Mouse (Mus musculus) ES-E14 (cell line): ENCODE measurements around the gene Gm10300. TPM values are rescaled to one million over a fixed set of nuclear protein-coding genes. Genes with fewer than 3 reads are reported as not detected.

Experiments
- DNase-seq: peaks from one replicate; pipeline ENCODE4 v3.0.0-alpha.2; 2013; ENCODE audit warnings: low read depth, low spot score
- H3K27ac ChIP-seq: 2 replicates; pipeline ENCODE4 v1.5.1; 2012; ENCODE audit warnings: low read depth, mild to moderate bottlenecking, low read length, moderate library complexity, mixed read lengths; ENCODE audit not compliant: poor library complexity, insufficient read depth, severe bottlenecking
- H3K36me3 ChIP-seq: 2 replicates; pipeline ENCODE4 v1.6.1; 2012; ENCODE audit warnings: mild to moderate bottlenecking, low read length, moderate library complexity, mixed read lengths; ENCODE audit not compliant: control insufficient read depth, poor library complexity, insufficient read depth, severe bottlenecking
- H3K4me1 ChIP-seq, 2 experiments: fragments of 150-350 bp in 1 of 2; sonication (generic) in 1 of 2; 2 replicates each; pipeline ENCODE4 v1.6.1; 2012; ENCODE audit warnings: low read length in 2 of 2, mild to moderate bottlenecking in 1 of 2, mixed read lengths in 1 of 2; ENCODE audit not compliant: control insufficient read depth in 2 of 2, insufficient read depth in 2 of 2, poor library complexity in 1 of 2
- H3K4me3 ChIP-seq, 2 experiments: fragments of 150-350 bp in 1 of 2; sonication (generic) in 1 of 2; 2 replicates each; pipeline ENCODE4 v1.5.1; 2012; ENCODE audit warnings: low read length in 2 of 2, low read depth in 1 of 2, mild to moderate bottlenecking in 1 of 2, mixed read lengths in 1 of 2; ENCODE audit not compliant: insufficient read depth in 1 of 2, poor library complexity in 1 of 2, severe bottlenecking in 1 of 2
- H3K9ac ChIP-seq: 2 replicates; pipeline ENCODE4 v1.6.1; 2012; ENCODE audit warnings: low read depth, mild to moderate bottlenecking, low read length, mixed read lengths; ENCODE audit not compliant: poor library complexity, insufficient read depth, severe bottlenecking
- H3K9me3 ChIP-seq: fragments of 150-350 bp; sonication (generic); 2 replicates; pipeline ENCODE4 v1.6.1; 2012; ENCODE audit warnings: low read depth, mild to moderate bottlenecking, low read length; ENCODE audit not compliant: control insufficient read depth, insufficient read depth
- CHD2 ChIP-seq: IDR thresholded peaks from 2 replicates; pipeline ENCODE4 v1.6.1; 2014; ENCODE audit warnings: mild to moderate bottlenecking, low read depth, low read length, inconsistent platforms
- HCFC1 ChIP-seq: IDR thresholded peaks from 2 replicates; pipeline ENCODE4 v1.6.1; 2012; ENCODE audit warnings: low read length, inconsistent platforms, borderline replicate concordance; ENCODE audit not compliant: insufficient read depth
- MAFK ChIP-seq: IDR thresholded peaks from 2 replicates; pipeline ENCODE4 v1.6.1; 2014; ENCODE audit warnings: mild to moderate bottlenecking, low read depth, low read length, inconsistent platforms; ENCODE audit not compliant: insufficient read depth
- ZC3H11A ChIP-seq: IDR thresholded peaks from 2 replicates; pipeline ENCODE4 v1.6.1; 2012; ENCODE audit warnings: low read depth, mild to moderate bottlenecking, inconsistent platforms, low read length, borderline replicate concordance
- ZNF384 ChIP-seq: IDR thresholded peaks from 2 replicates; pipeline ENCODE4 v1.6.1; 2012; ENCODE audit warnings: low read depth, low read length, inconsistent platforms
- in situ Hi-C, 2 experiments: fragments of 600-800 bp; cut with MboI; formaldehyde crosslinking; loops; one replicate each; pipeline ENCODE4 v1.15.1; 2025; ENCODE audit warnings: low sequenced_read_pairs in 2 of 2, inconsistent platforms in 1 of 2; ENCODE audit not compliant: unreplicated experiment in 2 of 2
- total RNA-seq: library from RNA; depleted of rRNA; stranded (reverse); fragments of 300-350 nt; gene quantifications from 2 replicates; pipeline ENCODE4 v1.2.3, GENCODE M21; 2012

Gene Gm10300
- total RNA-seq, 1 experiment, result not detected

DNA sequence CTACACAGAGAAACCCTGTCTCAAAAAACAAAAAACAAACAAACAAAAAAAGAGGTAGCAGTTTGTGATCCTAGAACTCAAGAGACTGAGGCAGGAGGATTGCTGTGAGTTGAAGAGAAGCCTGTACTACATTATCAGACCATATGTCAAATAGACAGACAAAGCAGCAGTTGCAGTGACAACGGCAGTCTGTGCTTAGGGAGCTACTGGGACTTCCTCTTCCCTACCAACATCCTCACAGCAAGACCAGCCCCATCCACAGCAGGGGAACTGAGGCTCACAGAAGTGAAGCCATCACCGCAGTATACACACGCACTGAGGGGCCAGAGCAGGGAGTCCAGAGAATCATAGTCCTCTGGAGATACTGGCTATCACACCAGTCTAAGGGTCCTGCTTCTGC is 8.9 kb upstream of the Gm10300 start:
- H3K27ac ChIP-seq, result no peak overlapping the region
- no peaks in the 10 kb centered on the region for H3K9me3 ChIP-seq
- no peak overlapping the region for H3K4me3 ChIP-seq
- H3K9ac ChIP-seq, result no peak overlapping the region
- no peaks in the 10 kb centered on the region for H3K36me3 ChIP-seq
- no peak for TF ChIP-seq MAFK
- no peak for TF ChIP-seq ZC3H11A
- TF ChIP-seq HCFC1, result no peak
- TF ChIP-seq CHD2, result no peak
- TF ChIP-seq ZNF384, result no peak
- no peak for DNase-seq
- in situ Hi-C loops, result no loop called here
- no peaks in the 10 kb centered on the region for H3K4me1 ChIP-seq

DNA sequence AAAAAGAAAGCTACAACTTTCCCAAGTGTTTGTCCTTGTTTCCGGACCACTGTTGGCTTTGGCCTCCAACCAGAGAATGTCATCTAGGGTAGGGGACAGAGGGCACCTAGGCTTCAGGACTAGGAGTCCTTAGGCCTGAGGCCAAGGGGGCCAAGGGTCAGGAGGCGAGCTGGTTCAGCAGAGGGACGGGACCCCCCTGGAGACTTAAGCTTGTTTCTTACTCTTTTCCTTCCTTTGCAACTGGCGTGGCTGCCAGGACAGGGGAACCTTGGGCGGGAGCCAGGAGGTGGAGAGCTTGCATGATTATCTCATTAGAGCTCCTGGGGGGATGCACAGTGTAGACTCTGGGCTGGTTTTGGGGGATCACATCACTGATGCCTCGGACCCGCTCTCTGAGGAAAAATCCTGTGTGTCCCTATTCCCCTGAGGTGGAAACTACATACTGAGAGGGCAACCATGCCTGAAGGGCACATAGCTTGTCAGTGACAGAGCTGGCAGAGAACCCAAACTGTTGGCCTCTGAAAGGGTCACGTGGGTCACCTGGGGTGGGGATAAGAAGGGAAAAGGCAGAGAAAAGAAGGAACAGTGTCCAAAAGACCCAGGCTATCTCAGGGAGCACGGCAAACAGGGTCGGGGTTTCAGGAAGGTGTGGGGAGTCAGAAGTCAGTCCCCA is 8.3 kb upstream of the Gm10300 start:
- Histone ChIP-seq H3K9ac (no peak overlapping the region), H3K36me3 (no peaks in the 10 kb centered on the region), H3K4me3 (no peak overlapping the region), H3K9me3 (no peaks in the 10 kb centered on the region), H3K4me1 (no peaks in the 10 kb centered on the region), H3K27ac (no peak overlapping the region)
- TF ChIP-seq ZNF384, result no peak
- TF ChIP-seq HCFC1, result no peak
- no peak for TF ChIP-seq CHD2
- TF ChIP-seq MAFK, result no peak
- TF ChIP-seq ZC3H11A, result no peak
- no peak for DNase-seq
- in situ Hi-C loops, result no loop called here

DNA sequence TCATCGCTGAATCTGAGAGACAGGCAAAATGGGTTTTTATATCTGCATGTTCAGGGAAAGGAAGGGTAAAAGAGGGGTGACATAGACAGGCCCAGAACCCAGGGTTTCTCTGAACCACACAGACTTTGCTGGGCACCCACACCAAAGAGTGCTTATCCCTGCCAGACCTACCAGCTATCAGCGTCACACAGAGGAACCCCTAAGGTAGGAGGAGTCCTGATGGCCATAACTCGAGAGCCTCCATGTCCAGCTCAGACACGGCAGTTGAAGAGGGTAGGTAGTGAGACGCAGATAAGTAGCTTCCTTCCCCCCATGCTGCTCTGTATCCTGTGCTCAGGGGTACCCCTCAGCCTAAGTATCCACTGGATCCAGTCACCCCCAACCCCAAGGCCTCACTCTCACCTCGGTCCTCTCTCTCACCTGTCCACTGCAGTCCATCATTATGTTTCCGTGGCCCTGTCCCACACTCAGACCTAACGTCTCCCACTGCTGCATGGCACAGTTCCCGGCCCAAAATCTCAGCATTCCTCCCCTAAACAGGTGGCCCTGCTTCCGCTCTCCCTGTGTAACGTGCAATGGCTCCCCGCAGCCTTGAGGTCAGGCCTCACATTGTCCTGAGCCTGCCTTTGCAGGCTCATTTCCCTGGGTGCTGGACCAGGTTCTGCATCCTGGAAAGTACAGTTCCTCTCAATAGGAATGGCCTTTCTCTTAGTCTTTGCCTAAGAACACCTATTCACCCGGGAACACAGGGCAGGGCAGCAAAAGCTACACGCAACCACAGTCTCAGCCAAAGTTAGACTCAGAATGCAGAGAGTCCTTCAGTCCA is 7.2 kb upstream of the Gm10300 start:
- no peak overlapping the region for H3K9ac ChIP-seq
- H3K36me3 ChIP-seq, result no peaks in the 10 kb centered on the region
- no peaks in the 10 kb centered on the region for H3K4me1 ChIP-seq
- in situ Hi-C loops, result no loop called here
- no peak overlapping the region for H3K4me3 ChIP-seq
- TF ChIP-seq CHD2, result no peak
- no peak overlapping the region for H3K27ac ChIP-seq
- no peaks in the 10 kb centered on the region for H3K9me3 ChIP-seq
- DNase-seq, result no peak

DNA sequence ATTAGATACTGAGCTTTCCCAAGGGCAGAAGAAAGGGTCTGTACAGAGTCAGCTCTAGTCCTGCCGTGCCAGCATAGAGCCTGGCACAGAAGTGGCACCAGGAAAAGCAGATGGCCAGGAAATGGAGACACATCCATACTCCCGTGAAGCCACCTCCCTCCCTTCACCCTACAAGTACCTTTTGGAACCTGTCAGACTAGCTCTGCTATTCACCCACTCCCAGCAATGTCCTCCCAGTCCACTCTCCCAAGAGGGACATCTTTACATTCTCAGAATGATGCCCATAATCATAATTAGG is 6.6 kb upstream of the Gm10300 start:
- Histone ChIP-seq H3K27ac (no peak overlapping the region), H3K9me3 (no peaks in the 10 kb centered on the region), H3K4me1 (no peaks in the 10 kb centered on the region), H3K4me3 (no peak overlapping the region), H3K36me3 (peaks cover 2% of the 10 kb centered on the region; the same call in 1 of the 2 replicates), H3K9ac (no peak overlapping the region)
- in situ Hi-C loops, result no loop called here
- no peak for DNase-seq
- TF ChIP-seq ZC3H11A, result no peak
- no peak for TF ChIP-seq ZNF384
- no peak for TF ChIP-seq CHD2
- no peak for TF ChIP-seq HCFC1
- TF ChIP-seq MAFK, result no peak

DNA sequence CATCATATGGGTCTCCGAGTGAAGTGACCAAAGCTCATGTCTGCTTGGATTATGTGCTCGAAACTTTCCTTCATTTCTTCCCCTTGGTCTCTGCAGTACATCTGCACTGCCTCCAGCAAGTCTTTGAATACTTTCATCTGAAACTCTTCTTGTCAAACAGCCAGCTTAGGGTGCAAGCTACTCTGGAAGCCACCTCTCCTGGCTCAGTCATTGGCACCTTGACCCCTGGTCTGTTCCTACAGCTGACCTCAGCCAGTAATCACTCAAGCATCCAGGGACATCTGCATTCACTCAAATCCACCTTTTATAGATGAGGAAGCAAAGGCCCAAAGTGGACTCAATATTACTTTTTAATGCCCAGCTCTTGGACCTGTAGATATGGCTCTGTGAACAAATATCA is 2.8 kb upstream of the Gm10300 start:
- in situ Hi-C loops, result no loop called here
- no peak for DNase-seq
- Histone ChIP-seq H3K36me3 (peaks cover 2% of the 10 kb centered on the region; the same call in 1 of the 2 replicates), H3K27ac (no peak overlapping the region), H3K9me3 (no peaks in the 10 kb centered on the region), H3K4me3 (no peak overlapping the region), H3K9ac (no peak overlapping the region), H3K4me1 (peaks cover 5 to 6% of the 10 kb centered on the region in 2 experiments; a peak in 2 of 4 replicates)
- TF ChIP-seq CHD2, result no peak
- no peak for TF ChIP-seq HCFC1
- TF ChIP-seq ZC3H11A, result no peak
- TF ChIP-seq MAFK, result no peak
- TF ChIP-seq ZNF384, result no peak
